Mouse (Mus musculus) liver, embryonic 16.5 days (tissue): ENCODE results near the gene Thop1. TPM values are rescaled to one million over a fixed set of nuclear protein-coding genes. Genes with fewer than 3 reads are reported as not detected.
"Not testable (repeated sequence)": the region's sequence is repeated elsewhere in the genome, so short reads cannot be mapped to it uniquely, and the experiment has no call there.

Experiments
- ATAC-seq: fragments of 200-750 bp; cut with Nextera tagmentation; 2 replicates; pipeline ENCODE4 v1.8.0; 2017; ENCODE audit warnings: low read depth, mild to moderate bottlenecking, moderate number of reproducible peaks, moderate library complexity
- H3K27ac ChIP-seq: fragments of 300-500 bp; sonication (generic); 2 replicates; pipeline ENCODE4 v1.5.1; 2014; ENCODE audit warnings: mild to moderate bottlenecking, low read length
- H3K27me3 ChIP-seq: fragments of 300-500 bp; sonication (generic); 2 replicates; pipeline ENCODE4 v1.6.1; 2014; ENCODE audit warnings: low read depth, low read length, mixed read lengths; ENCODE audit not compliant: control insufficient read depth, insufficient read depth
- H3K36me3 ChIP-seq: fragments of 300-500 bp; sonication (generic); 2 replicates; pipeline ENCODE4 v1.6.1; 2014; ENCODE audit warnings: mild to moderate bottlenecking; ENCODE audit not compliant: control insufficient read depth, insufficient read depth
- H3K4me1 ChIP-seq: fragments of 300-500 bp; sonication (generic); 2 replicates; pipeline ENCODE4 v1.6.1; 2014; ENCODE audit warnings: low read depth, low read length, mixed read lengths; ENCODE audit not compliant: control insufficient read depth
- H3K4me2 ChIP-seq: fragments of 300-500 bp; sonication (generic); 2 replicates; pipeline ENCODE4 v1.6.1; 2014; ENCODE audit warnings: low read depth, low read length, mixed read lengths
- H3K4me3 ChIP-seq: fragments of 300-500 bp; sonication (generic); 2 replicates; pipeline ENCODE4 v1.5.1; 2014; ENCODE audit warnings: low read depth, mild to moderate bottlenecking, low read length
- H3K9ac ChIP-seq: fragments of 300-500 bp; sonication (generic); 2 replicates; pipeline ENCODE4 v1.6.1; 2014; ENCODE audit warnings: low read depth, low read length
- H3K9me3 ChIP-seq: fragments of 300-500 bp; sonication (generic); replicated peaks from 2 replicates; pipeline ENCODE4 v1.6.1; 2016; ENCODE audit warnings: low read length; ENCODE audit not compliant: control insufficient read depth
- WGBS: fragments of 180-500 bp; shearing (Covaris S2); extraction: QIAGEN DNeasy Blood & Tissue Kit; methylation state at CpG from one replicate; pipeline ENCODE4 v1.1.7; 2014; ENCODE audit not compliant: insufficient replicate concordance; 5-methylcytosine and 5-hydroxymethylcytosine counted together
- polyA plus RNA-seq: library from polyadenylated mRNA; unstranded; fragments of >200 nt; fragmentation: Nextera tagmentation; extraction: Ambion mirVana; gene quantifications from 2 replicates; pipeline ENCODE4 v1.2.1, GENCODE M21; 2015

Thop1 gene
- polyA plus RNA-seq, 1 experiment from 2014 or later: 16.6 TPM

DNA sequence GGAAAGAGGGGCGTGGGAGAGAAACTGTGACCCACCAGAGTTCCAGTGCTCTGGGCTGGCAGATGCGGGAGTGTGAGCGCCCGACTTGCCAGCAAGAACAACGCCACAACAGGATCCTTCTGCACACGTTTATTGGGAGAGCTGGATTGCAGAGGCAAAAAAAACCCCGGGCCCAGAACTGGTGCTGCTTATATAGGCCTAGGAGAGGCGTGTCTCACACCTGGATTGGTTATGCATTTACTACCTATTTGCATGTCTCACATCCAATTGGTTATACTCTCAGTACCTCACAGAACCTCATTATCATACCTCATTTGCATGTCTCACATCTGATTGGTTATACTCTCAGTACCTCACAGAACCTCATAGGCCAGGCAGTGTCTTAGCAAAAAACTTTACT lies 5.3 kb upstream of the Thop1 start:
- not testable (repeated sequence) for ATAC-seq, H3K4me2 ChIP-seq, H3K9ac ChIP-seq, H3K36me3 ChIP-seq, H3K4me1 ChIP-seq, H3K9me3 ChIP-seq, H3K4me3 ChIP-seq, H3K27me3 ChIP-seq, H3K27ac ChIP-seq
- 77% methylated on average over 8 of the region's 8 CpGs for WGBS

DNA sequence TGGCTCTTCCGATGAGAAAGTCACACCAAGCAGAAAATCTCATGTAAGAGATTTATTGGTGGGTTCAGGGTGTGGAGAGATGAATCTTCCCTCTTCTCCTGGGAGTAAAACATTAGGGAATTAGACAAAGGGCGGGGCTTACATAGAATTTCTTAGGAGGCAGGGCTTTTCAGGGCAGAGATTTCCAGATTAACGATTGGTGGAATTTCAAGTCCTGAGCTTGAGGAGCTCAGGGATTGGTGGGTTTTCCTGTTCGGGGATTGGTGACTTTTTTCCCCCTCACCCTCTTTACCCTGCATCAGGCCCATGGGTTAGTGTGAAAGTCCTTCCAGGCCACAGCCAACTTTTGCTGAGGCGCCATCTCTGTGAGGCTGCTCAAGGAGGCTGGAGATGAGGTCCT lies 1.1 kb upstream of the Thop1 start:
- H3K9me3 ChIP-seq: no peaks in the 10 kb centered on the region
- no peaks in the 10 kb centered on the region for H3K27me3 ChIP-seq
- no peak overlapping the region for H3K9ac ChIP-seq
- no peak overlapping the region for H3K4me3 ChIP-seq
- 66% methylated on average over 5 of the region's 5 CpGs for WGBS
- no peak for ATAC-seq
- no peak overlapping the region for H3K27ac ChIP-seq
- H3K4me1 ChIP-seq: peaks cover 20% of the 10 kb centered on the region
- no peak overlapping the region for H3K4me2 ChIP-seq
- H3K36me3 ChIP-seq: 0 out of 2 replicates have a peak, but pooled peaks cover 2% of the 10 kb centered on the region

DNA sequence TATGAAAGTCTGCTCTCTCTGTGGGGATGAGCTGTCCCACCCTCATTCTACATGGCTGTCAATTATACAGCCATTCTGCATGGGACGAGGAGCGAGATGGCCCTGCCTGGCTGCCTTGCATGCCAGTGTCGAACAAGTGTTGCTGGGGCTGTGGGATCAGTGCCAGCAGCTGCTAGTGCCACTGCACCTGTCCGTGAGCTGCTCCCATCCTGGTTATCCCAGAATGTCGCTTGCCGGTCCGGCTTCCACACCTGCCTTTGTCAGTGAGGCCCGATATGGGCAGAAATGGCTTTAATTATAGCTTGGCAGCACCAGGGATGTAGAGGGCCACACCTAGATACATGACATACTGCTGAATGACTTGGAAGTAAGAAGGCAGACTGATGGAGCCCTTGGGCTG lies 2.5 kb downstream of the Thop1 start:
- 0 out of 2 replicates have a peak, but pooled peaks cover 2% of the 10 kb centered on the region for H3K36me3 ChIP-seq
- ATAC-seq: no peak
- no peak overlapping the region for H3K4me3 ChIP-seq
- no peak overlapping the region for H3K27ac ChIP-seq
- no peak overlapping the region for H3K9ac ChIP-seq
- WGBS: 83% methylated on average over 8 of the region's 8 CpGs
- no peaks in the 10 kb centered on the region for H3K9me3 ChIP-seq
- no peak overlapping the region for H3K4me2 ChIP-seq
- peaks cover 20% of the 10 kb centered on the region for H3K4me1 ChIP-seq
- no peaks in the 10 kb centered on the region for H3K27me3 ChIP-seq

DNA sequence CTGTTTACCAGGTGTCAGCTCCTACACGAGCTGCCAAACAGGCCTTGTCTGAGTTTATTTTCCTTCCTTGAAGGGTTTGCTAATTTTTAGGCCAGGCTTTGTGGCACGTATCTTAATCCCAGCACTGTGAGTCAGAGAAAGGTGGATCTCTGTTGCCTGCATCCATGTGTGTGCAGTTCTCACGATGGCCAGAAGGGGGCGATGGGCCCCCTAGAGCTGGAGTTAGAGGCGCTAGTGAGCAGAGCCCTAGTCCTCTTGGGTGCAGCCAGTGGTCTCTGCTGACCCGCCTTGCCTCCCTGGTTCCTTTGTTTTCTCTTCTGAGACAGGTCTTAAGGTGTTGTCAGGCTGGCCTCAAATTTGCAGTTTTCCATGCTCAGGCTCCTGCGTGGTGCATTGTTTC lies 3.6 kb downstream of the Thop1 start:
- H3K4me2 ChIP-seq: no peak overlapping the region
- no peak overlapping the region for H3K4me3 ChIP-seq
- 57% methylated on average over 7 of the region's 7 CpGs for WGBS
- H3K27ac ChIP-seq: no peak overlapping the region
- H3K27me3 ChIP-seq: no peaks in the 10 kb centered on the region
- peaks cover 20% of the 10 kb centered on the region for H3K4me1 ChIP-seq
- H3K9ac ChIP-seq: no peak overlapping the region
- 0 out of 2 replicates have a peak, but pooled peaks cover 2% of the 10 kb centered on the region for H3K36me3 ChIP-seq
- no peak for ATAC-seq
- no peaks in the 10 kb centered on the region for H3K9me3 ChIP-seq

DNA sequence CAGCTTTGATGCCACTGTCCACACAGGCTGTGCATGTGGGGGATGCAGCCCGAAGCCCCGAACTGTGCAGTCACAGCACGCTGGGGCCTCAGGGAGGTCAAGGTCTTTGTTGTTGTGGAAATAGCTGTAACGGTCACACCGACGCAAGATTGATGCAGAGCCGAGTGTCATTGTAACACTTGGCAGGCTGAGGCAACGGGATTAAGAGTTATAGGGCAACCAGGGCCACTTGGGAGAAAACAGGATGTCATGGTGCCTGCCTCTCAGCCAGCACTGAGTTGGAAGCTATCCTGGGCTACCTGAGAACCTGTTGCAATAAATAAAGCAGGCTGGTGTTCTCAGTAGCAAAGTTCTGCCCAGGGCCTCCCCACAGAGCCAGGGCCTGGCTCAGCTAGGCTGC lies 5.9 kb downstream of the Thop1 start:
- Histone ChIP-seq H3K36me3 (peaks cover 2% of the 10 kb centered on the region; the same call in 1 of the 2 replicates), H3K27ac (no peak overlapping the region)
- ATAC-seq: no peak

DNA sequence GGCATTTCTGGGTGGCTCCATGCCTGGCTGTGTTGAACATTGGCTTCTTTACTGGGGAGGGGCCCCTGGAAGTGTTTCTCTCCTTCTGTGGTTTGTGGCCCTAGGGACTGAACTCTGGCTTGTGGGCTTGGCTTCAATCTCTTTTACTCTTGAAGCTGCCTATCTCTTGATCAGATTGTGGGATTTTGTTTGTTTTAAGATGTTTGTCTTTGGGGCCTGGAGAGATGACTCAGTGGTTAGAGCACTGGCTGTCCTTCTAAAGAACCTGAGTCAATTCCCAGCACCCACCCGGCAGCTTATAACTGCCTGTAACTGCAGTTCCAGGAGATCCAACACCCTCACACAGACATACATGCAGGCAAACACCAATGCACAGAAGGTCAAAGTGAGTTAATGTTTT lies 6.5 kb downstream of the Thop1 start:
- no peak for ATAC-seq
- Histone ChIP-seq H3K4me1 (no peaks in the 10 kb centered on the region), H3K4me3 (no peak overlapping the region), H3K36me3 (peaks cover 6% of the 10 kb centered on the region; the same call in 1 of the 2 replicates), H3K9ac (no peak overlapping the region), H3K9me3 (no peaks in the 10 kb centered on the region), H3K27ac (no peak overlapping the region), H3K4me2 (no peak overlapping the region), H3K27me3 (no peaks in the 10 kb centered on the region)
- 69% methylated on average over 1 of the region's 1 CpGs for WGBS

More for the DNA sequence above, 5.9 kb downstream of the Thop1 start:
- no peaks in the 10 kb centered on the region for H3K27me3 ChIP-seq
- H3K4me1 ChIP-seq: peaks cover 6% of the 10 kb centered on the region
- H3K4me2 ChIP-seq: no peak overlapping the region
- 78% methylated on average over 8 of the region's 8 CpGs for WGBS
- H3K9me3 ChIP-seq: no peaks in the 10 kb centered on the region
- H3K9ac ChIP-seq: no peak overlapping the region
- H3K4me3 ChIP-seq: no peak overlapping the region

DNA sequence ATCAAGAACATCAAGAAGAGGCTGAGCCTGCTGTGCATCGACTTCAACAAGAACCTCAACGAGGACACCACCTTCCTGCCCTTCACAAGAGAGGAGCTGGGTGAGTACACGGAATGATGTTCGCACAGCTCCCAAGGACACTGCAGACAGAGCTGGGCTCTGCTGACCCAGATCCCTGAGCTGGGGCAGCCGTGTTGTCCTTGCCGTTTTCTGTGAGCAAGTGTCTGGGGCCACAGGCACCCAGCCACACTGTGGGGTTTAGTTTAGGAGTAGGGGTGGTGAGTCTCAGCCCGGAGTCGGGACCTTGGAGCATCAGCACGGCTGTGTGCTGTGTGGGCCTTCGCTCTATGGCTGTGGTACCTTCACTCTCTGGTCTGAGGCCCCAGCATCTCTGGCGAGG lies 8.1 kb downstream of the Thop1 start:
- H3K9ac ChIP-seq: no peak overlapping the region
- 83% methylated on average over 11 of the region's 11 CpGs for WGBS

DNA sequence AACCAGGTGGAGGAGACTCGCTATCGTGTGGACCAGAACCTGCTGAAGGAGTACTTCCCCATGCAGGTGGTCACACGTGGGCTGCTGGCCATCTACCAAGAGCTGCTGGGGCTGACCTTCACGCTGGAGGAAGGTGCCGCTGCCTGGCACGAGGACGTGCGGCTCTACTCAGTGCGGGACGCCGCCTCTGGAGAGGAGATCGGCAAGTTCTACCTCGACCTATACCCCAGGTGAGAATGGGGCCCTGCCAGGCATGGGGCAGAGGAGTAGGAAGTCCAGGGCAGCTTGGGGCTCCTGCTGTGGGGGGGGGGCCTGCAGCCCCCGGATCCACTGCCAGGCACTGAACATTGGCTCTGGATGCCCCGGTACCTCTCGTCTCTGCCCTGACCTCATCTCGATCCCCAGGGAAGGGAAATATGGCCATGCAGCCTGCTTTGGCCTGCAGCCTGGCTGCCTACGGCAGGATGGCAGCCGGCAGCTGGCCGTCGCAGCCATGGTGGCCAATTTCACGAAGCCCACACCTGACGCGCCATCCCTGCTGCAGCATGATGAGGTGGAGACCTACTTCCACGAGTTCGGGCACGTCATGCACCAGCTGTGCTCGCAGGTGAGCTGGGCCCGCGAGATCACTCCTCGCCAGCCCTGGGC lies 10.3 kb downstream of the Thop1 start:
- Histone ChIP-seq H3K27me3 (no peaks in the 10 kb centered on the region), H3K36me3 (peaks cover 5% of the 10 kb centered on the region; the same call in 1 of the 2 replicates), H3K4me1 (peaks cover 3% of the 10 kb centered on the region; the same call in 1 of the 2 replicates), H3K27ac (no peak overlapping the region), H3K9ac (no peak overlapping the region), H3K4me2 (no peak overlapping the region), H3K4me3 (no peak overlapping the region), H3K9me3 (no peaks in the 10 kb centered on the region)
- no peak for ATAC-seq
- WGBS: 89% methylated on average over 31 of the region's 31 CpGs

More for the DNA sequence above, 8.1 kb downstream of the Thop1 start:
- H3K27ac ChIP-seq: no peak overlapping the region
- H3K4me3 ChIP-seq: no peak overlapping the region
- no peaks in the 10 kb centered on the region for H3K9me3 ChIP-seq
- peaks cover 3% of the 10 kb centered on the region; the same call in 1 of the 2 replicates for H3K4me1 ChIP-seq
- ATAC-seq: no peak
- no peak overlapping the region for H3K4me2 ChIP-seq
- H3K27me3 ChIP-seq: no peaks in the 10 kb centered on the region
- H3K36me3 ChIP-seq: peaks cover 7% of the 10 kb centered on the region; the same call in 1 of the 2 replicates

DNA sequence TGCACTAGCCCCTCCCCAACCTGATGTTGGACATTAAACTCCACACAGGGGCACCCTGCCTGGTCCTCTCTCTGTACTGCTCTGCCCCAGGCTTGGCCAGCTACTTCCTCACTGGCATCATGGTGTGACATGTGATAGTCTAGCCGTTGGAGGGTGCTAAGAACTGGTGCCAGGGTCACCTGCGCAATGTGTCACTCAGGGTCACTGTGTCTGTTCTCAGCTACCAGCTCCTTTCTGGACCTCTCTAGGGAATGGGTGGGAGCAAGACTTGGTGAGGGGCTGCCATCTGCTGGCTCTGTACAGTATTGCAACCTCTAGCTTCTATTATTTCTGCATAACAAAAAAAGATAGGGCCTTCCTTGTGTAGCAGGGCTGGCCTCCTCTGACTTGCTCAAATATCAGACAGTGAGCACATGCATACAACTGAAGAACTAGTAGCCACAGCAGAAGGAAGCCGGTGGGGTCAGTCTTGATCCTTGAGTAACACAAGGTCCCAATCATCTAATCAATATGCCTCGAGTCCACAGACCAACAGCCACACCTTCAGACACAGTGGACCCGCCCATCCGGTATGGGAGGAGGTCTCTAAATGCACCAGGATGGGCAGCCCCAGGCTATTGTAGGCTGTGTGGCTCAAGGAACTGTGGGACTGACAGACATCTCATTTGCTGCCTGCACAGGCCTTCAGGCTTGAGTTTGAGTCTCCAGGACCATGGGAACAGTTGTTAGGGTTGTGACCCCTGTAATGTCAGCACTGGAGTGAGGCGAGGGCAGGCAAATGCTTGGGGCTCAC lies 12.5 kb downstream of the Thop1 start:
- Histone ChIP-seq H3K4me1 (peaks cover 3% of the 10 kb centered on the region; the same call in 1 of the 2 replicates), H3K36me3 (peaks cover 9% of the 10 kb centered on the region), H3K4me2 (no peak overlapping the region), H3K9me3 (0 out of 2 replicates have a peak, but pooled peaks cover 2% of the 10 kb centered on the region), H3K9ac (no peak overlapping the region), H3K27me3 (no peaks in the 10 kb centered on the region), H3K27ac (no peak overlapping the region), H3K4me3 (no peak overlapping the region)
- 48% methylated on average over 7 of the region's 7 CpGs for WGBS
- ATAC-seq: peak; percentile 36
